Mouse (Mus musculus) adrenal gland, postnatal 36 days (tissue): ENCODE results near the gene Wnk1. TPM values are rescaled to one million over a fixed set of nuclear protein-coding genes. Genes with fewer than 3 reads are reported as not detected.
"Not testable (repeated sequence)": the region's sequence is repeated elsewhere in the genome, so short reads cannot be mapped to it uniquely, and the experiment has no call there.

Experiments
- DNase-seq, 2 experiments: peaks; one replicate each; pipeline ENCODE4 v3.0.0; 2021; ENCODE audit warnings: mixed read lengths in 1 of 2
- long read RNA-seq, 2 experiments: library from polyadenylated mRNA; stranded (forward); transcript quantifications; one replicate each; pipeline ENCODE4 v2.0.0; 2021; ENCODE audit warnings: borderline sequencing depth in 2 of 2
- total RNA-seq, 2 experiments: library from RNA; stranded (reverse); gene quantifications; 2 replicates each; pipeline ENCODE4 v1.2.3; 2021

The Wnk1 gene
- total RNA-seq: 100 to 1,000 TPM; 170 to 212 TPM
- long read RNA-seq, experiment 1, partial matches to known transcripts: 32 of 42 reads
- long read RNA-seq, experiment 1, other reads (novel, unspliced or antisense): 10 of 42 reads
- long read RNA-seq, experiment 2, partial matches to known transcripts: 1 of 3 reads
- long read RNA-seq, experiment 2, other reads (novel, unspliced or antisense): 2 of 3 reads

DNA sequence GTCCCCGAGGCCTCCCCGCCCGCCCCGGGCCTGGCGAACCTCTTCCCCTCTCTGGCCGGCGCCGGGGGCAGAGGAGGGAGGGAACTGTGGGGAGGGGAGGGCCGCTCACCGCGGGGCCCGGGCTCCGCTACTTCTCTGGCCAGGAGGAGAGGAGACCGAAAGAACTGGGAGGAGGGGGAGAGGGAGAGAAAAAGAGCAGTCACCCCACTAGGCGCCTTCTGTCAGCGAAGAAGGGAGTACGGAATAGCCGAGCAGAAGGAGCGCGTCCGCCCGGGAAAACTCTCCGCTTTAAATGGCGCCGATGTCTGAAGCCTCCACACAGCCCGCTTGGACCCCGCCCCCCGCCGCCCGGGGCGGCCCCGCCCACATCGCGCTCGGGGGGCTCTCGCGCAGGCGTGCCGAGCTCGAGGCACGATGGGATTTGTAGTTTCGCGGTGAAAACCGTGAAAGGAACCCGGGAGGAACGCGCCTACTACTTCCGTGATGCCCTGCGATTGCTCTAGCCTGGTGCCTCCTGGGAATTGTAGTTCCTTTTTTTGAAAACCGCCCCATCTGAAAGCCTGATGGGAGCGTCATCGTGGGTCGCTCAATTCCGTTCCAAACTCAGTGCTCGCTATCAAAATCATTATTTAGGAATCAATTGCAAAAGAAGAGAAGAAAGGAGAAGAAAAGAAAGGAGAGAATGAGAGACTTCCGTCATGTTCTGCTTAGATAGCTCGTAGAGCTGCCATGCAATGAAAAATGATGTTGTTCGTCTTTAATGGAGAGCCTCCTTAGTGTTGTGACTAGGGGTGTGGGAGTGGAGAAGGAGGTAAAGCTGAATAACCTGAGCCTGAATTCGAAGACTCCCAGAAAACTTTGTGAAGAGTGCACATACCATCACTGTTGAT lies at the start of gene Wnk1:
TSS of gene Wnk1 (minus strand) at position 307 of the 890 bp plus-strand sequence.
- peak; percentile 96 to 98 for DNase-seq

DNA sequence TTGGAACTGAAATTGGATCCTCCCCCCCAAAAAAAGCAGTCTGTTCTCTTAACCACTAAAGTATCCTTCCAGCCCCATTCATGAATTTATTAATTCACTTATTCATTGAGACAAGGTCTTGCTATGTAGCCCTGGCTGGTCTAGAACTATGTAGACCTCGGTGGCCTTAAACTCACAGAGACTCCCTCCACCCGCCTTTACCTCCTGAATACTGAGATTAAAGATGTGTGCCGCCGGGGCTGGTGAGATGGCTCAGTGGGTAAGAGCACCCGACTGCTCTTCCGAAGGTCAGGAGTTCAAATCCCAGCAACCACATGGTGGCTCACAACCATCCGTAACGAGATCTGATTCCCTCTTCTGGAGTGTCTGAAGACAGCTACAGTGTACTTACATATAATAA lies 48.6 kb upstream of the Wnk1 start:
- not testable (repeated sequence) for DNase-seq

DNA sequence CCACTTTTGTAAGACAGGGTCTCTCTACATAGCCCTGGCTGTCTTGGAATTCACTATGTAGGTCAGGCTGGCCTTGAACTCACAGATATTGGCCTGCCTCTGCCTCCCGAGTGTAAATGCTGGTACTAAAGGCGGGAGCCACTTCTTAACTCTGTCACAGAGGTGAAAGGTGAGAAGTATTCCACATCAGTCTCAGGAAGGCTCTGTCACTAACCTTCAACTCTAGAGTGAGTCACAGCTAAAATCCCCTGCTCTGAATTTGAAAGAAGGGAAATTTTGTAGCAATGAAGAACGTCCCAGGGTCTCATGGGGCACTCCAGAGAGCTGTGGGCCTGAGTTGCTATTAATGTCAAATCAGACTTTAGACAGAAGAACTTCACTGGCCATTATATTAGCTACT lies 47.4 kb upstream of the Wnk1 start:
- no peak for DNase-seq

DNA sequence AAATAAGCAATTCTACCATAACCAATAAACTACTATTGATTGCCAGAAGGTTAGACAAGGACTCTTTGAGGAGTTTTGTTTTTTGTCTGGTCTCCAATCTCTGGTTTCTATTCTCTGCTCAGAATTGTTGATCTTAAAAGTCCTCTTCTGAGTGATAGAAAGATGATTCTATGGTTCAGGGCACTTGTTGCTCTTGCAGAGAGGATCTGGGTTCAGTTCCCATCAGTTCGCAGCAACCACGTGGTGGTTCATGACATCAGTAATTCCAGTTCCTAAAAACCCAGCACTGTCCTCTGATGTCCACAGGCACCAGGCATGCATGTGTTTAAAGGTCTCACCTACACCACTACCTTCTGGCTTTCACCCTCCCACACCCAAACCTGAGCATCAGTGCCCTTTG lies 46.5 kb upstream of the Wnk1 start:
- DNase-seq: no peak

DNA sequence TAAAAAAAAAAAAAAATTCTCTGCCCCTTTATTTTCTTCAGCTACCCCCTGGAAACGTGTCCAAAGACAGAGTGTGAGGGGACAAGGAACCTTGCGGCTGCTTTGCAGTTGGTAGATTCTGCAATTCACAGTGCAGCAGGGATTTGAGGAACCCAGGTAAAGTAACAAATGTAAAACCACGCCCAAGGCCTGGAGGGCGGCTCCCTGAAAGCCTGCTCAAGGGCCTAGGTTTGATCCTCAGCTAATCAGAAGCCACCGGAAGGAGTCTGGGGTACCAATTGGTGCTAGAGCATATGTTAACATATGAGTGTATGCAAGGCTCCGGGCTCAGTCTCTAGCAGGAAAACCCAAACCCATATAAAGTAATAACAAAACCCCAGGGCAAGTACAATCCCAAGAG lies 45.0 kb upstream of the Wnk1 start:
- no peak for DNase-seq

DNA sequence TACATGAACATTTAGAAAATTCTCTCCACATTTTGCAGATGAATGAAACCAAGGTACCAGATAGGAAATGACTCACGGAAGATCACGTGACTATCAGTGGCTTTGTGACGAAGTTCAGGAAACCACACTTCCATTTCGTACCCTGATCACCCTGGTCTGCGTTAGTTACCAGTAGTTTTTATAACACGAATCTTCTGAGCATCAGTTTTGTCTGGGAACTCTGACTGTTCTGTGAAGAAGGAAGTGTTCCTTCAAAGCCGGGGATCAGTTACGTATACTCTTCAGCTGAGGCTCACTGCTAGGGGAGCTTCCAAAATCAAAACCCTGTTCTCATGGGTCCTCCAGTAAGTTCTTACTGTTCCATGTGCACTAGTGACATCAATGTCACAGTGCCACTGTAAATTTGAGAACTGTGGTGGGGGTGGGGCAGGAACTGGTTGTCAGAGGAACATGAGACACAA lies 44.5 kb upstream of the Wnk1 start:
- DNase-seq: no peak

DNA sequence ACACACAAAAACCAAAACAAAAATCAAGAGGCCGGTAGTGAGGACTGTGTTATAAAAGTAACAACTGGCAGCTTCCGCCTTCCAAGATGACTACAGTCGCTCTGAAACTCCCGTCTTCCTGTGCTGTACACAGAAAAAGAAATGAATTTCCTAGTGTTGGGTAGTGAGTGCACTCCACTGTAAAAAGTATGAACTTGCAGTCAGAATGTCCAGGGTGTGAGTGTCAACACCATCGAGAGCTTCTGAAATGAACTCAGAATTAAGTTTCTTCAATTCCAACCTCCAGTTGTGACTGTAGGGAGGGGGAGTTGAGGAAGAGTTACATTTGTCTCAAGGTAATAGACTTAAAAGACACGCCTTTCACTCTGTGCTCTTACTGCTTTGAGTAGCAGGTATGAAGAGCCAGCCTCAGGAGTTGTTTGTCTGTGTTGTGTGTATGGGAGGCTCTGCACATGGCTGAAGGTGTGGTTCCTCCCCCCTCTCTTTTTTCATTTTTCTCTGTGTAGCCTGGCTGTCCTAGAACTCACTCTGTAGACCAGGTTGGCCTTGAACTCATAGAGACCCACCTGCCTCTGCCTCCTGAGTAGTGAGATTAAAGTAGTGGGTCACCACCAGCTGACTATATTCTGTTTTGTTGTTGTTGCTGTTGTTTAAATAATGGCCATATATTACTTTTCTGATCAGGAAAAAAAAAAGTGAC lies 43.9 kb upstream of the Wnk1 start:
- DNase-seq: no peak

DNA sequence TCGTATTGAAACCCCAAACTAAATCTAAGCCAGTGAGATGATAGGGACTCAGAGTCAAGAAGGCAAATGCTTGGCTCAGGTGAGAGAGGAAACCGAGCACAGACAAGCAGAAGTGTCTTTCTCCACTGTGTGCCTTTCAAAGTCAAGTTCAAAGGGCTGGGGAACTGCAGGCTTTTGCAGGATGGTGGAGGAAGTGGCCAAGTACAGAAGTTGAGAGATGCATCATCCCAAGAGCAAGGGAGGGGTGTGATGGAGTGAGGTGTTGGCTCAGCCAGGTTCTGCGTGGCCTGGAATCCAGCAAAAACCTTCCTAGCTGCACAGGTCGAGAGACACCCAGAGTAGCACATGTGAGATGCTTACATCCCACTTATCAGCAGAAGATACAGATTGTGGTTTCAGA lies 43.0 kb upstream of the Wnk1 start:
- DNase-seq: no peak

DNA sequence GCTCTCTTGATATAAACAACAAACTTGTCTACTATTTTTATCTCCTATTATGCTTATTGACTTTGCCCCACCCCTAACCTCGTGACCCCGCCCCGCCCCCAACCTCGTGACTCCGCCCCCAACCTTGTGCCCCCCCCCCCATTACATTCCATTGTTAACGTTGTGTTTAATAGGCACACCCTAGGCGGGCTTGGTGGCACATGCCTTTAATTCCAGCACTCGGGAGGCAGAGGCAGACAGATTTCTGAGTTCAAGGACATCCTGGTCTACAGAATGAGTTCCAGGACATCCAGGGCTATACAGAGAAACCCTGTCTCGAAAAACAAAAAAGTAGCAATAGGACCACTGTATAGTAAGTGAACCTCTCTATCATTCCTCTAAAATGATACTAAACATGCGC lies 41.1 kb upstream of the Wnk1 start:
- DNase-seq: no peak

DNA sequence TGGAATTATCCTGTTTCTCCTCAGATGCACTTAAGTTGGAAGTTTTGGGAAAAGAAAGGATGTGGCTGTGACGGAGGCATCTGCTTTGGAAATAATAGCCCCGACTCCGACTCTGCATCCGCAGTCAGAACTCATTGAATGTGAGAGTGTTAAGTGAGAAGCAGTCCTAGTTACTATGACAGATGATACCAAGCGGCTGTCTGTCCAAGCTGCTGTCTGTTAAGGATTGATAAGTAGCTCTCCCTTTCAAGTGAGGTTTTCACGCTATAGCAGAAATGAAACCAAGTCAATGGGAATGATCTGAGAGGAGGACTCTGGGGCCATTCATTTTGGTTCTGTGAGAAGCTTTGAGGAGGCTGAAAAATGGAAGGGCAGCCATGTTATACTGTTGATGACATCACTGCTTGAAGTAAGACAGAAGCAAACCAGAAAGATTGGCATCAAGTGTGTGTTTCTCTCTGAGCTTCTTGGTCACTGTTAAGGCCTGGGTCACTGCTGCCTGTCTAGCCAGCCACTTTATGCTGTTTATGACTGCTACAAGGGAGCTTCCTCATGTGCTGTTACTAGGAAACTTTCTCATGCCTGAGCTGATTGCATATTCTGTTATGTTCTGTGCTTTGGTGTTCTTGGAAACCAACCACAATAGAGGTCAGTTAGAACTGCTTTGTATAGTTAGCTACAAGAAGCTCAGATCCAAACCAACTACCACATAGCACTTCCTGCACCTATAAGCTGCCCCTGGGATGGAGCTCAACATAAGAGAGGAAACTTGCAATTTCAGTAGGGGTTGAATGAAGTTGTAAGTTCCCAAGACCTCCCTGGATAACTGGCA lies 38.4 kb upstream of the Wnk1 start:
- no peak for DNase-seq

DNA sequence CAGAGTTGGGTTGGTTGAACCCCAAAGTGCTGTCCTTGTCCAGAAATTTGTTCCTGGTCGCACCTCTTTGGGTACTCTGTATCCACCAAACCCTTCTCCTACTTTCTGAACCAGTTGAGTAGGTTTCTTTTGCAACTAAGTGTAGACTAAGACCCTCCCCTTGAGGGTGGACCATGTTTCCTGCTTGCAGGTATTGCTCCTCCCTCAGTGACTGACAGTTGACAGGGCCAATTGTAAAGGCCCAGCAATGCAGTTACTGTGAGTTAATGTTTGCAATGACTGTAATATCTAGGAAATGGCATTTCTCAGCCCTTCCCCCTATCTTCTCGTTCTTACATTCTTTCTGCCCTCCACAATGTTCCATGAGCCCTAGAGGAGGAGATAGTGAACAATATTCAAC lies 34.2 kb upstream of the Wnk1 start:
- no peak for DNase-seq

DNA sequence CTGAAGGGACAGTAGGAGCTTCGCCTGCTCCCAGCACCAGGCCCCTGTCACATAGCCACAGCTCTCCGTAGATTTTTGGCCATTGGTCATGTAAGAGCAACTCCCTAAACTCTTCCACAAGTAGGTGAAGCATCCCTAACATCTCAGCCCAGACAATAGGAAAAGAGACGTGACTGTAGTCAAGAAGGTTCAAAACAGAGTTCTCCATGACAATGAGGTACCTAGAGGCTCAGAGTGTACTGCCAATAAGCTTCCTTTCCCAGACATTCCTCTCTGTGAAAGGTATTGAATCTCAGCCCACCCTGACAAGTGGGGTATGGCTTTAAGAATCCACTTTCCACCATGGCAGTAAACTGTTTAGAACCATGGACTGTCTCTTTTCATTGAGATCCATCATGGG lies 31.1 kb upstream of the Wnk1 start:
- DNase-seq: no peak

DNA sequence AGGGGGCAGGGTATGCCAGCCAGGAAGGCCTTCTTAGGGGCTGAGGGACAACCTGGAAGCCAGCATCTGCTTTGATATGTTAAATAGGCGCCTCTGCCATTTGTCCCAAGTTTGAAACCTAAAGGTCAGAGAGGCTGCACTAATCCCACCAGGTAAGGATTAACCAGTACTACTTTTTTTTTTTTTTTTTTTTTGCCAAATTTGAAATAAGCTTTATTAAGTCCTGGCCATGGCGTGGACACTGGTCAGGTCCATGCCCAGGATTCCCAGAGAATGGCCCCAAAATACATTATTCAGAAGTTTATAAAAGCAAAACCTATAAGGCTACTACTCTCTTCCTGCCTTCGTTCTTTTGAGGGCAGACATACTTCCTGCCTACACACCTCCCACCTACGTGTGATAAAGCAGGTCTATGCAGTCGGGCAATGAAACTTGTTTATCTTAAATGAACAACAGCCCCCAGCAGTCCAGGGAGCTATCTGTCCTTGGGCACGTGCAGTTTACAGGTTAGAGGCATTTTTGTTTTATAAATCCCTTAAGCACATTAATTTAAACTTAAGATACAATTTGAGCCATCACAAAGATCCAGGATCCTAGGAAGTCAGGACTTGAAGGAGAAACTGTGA lies 27.2 kb upstream of the Wnk1 start:
- no peak for DNase-seq

DNA sequence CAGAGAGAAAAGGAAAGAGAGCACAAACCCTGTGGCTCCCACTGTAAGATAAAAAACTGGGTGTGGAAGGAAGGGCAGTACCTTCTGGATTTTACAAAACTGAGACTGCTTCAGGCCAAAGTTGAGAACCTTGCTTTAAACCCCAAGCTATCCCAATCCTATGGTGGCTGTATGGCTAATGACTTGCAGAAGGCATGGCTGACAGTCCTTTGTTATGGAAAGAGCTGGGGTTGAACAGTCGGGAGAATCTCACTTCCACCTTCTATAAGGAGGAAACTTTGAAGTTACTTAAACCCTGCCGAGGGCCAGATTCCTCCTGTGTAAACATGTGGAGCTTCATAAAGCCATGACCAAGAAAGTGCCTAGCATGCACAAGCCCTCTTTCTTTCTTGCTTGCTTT lies 26.2 kb upstream of the Wnk1 start:
- DNase-seq: no peak

DNA sequence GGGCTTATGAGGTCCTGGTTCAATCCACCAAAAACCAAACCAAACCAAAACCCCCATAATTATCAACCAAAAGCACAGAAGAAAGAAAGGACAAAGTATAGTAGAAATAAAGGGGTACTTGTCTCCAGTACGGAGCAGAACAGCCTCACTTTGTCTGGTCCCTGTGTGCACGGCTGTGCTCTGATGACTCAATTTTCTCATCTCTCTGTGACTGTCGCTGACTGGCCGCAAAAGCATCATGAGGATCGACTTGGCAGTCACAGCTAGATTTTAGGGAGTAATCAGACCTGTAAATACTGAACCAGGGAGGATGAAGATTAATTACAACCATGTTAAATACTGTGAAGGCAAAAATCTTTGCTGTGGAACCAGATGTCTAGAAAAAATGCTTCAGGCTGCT lies 24.5 kb upstream of the Wnk1 start:
- no peak for DNase-seq

DNA sequence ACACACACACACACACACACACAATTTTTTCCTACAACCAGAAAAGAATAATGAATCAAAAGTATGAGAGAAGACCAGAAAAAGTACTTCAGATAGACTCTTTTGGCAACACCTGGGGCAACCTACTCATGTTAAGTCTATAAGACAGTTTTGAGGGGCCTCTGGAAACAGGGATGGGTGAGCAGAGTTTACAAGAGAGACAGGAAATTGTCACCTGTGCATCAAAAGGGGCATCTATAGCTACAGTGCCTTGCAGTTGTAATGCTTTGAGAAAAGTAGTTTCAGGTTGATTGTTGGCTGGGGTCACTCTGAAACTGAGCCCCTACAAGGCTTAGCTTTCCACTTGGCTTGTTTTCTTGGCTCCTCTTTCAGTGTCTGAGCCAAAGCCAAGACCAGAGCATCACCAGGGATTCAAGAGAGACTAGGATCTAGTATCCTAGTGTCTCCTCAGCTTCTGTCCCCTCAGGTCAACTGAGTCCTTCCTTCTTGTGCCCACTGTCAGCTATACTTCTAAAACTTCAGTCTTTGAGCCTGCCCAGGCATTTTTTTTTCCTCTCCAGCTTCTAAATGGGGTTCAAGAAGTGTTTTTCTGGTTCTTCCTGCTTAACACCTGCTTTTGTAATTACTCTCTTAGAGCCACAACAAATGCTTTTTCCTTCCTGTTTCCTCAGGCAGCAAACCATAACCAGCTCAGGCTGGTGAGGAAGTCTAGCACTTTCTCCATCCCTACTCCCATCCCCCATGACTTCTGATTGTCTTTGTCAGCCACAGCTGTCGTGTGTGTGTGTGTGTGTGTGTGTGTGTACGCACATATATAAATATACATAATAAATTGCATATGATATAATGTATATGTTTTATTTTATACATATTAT lies 17.4 kb upstream of the Wnk1 start:
- no peak for DNase-seq

DNA sequence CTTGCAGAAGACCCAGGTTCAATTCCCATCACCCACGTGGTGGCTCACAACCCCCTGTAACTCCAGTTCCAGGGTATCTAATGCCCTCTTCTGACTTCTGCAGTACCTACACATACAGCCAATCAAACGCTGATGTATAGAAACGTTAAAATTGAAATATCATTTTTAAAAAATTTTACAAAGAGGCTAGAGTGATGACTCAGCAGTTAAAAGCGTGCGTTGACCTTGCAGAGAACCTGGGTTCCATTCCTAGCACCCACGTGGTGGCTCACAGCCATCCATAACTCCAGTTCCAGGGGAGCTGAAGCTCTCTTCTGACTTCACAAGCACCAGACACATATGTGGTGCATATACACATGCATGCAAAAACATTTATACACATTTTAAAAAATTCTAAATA lies 15.9 kb upstream of the Wnk1 start:
- no peak for DNase-seq

DNA sequence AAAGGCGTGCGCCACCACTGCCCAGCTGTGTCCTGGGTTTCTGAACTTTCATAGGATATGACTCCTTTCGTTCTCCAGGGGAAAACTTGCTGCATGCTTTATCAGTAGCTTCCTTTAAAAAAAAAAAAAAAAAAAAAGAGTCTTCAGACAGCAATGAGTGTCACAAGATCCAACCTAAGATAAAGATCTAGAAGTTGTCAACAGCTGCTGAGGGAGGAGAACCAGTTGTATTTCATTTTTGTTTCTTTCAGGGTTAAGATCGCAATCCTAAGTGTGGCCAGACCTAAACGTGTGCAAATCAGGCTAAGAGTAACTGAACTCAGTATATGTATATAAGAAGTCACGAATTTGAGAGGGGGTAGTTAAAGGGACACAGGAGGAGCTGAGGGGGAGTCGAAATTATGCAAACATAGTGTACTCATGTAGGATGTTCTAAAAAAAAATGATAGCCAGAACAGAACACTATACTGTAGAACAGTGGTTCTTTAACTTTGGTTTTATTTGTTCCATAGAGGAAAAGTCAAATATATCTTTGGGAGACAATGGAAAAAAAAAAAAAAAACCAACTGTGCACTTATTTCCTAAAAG lies 9.3 kb upstream of the Wnk1 start:
- DNase-seq: no peak

DNA sequence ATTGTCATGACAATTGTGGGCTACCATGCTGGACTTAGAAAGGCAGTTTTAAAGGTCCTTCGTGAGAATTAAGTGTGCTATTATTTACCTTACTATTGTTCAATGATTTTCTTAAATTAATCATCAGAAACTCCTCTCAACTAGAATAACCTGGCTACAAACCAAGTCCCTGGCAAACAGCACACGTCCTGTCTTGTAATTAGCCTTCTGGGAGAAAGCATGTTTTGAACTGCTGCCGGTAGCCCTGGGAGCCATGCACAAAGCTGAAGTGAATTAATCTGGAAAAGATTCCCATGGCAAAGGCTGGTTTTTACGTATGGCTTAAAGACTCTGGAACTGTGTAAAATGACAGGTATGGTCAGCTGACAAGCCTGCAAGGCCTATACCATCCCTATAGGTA lies 6.9 kb upstream of the Wnk1 start:
- no peak for DNase-seq

DNA sequence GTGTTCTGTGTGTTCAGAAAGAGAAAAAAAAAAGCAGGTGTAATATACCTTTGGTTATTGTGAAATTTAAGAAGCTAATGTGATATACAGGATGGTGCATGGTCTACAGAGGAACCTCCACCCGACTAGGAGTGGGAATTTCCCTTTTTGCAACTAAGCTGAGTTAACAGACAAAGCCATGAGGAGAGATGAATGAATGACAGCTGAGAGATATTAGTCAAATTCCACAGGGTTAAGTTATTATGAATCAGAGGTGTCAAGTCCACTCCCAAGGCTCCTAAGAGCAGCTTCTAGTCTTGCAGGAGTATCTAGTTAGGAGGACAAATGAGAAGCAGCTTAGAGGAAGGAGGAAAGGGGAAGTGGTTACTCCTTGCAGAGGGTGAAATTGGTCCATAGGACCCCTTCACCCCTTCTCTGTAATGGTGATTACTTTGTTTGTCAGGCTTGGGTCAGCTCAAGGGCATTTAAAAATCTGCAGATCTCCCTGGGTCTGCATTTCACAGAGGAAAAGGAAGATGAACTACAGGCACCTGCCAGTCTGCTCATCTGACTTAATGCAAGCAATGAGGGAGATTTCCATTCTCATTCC lies 4.3 kb upstream of the Wnk1 start:
- DNase-seq: no peak
